Mouse (Mus musculus) forebrain, embryonic 16.5 days (tissue): ENCODE data around the gene Cutc. TPM values are rescaled to one million over a fixed set of nuclear protein-coding genes. Genes with fewer than 3 reads are reported as not detected.

Source experiments
- ATAC-seq: fragments of 200-750 bp; cut with Nextera tagmentation; 2 replicates; pipeline ENCODE4 v1.8.0; 2017; ENCODE audit warnings: mild to moderate bottlenecking, moderate library complexity
- H3K27ac ChIP-seq: fragments of 300-500 bp; sonication (generic); 2 replicates; pipeline ENCODE4 v1.5.1; 2014; ENCODE audit warnings: low read length, control low read depth
- H3K27me3 ChIP-seq: fragments of 300-500 bp; sonication (generic); replicated peaks from 2 replicates; pipeline ENCODE4 v1.6.1; 2014; ENCODE audit warnings: low read length; ENCODE audit not compliant: control insufficient read depth, insufficient read depth
- H3K36me3 ChIP-seq: fragments of 300-500 bp; sonication (generic); 2 replicates; pipeline ENCODE4 v1.6.1; 2014; ENCODE audit not compliant: control insufficient read depth, insufficient read depth
- H3K4me1 ChIP-seq: fragments of 300-500 bp; sonication (generic); replicated peaks from 2 replicates; pipeline ENCODE4 v1.6.1; 2014; ENCODE audit warnings: low read length; ENCODE audit not compliant: control insufficient read depth, insufficient read depth
- H3K4me2 ChIP-seq: fragments of 300-500 bp; sonication (generic); 2 replicates; pipeline ENCODE4 v1.6.1; 2014; ENCODE audit warnings: mild to moderate bottlenecking, low read length, control low read depth
- H3K4me3 ChIP-seq: fragments of 300-500 bp; sonication (generic); replicated peaks from 2 replicates; pipeline ENCODE4 v1.5.1; 2014; ENCODE audit warnings: mild to moderate bottlenecking, low read length, control low read depth
- H3K9ac ChIP-seq: fragments of 300-500 bp; sonication (generic); replicated peaks from 2 replicates; pipeline ENCODE4 v1.6.1; 2014; ENCODE audit warnings: low read depth, low read length, control low read depth
- H3K9me3 ChIP-seq: fragments of 300-500 bp; sonication (generic); 2 replicates; pipeline ENCODE4 v1.6.1; 2016; ENCODE audit warnings: low read length; ENCODE audit not compliant: control insufficient read depth
- WGBS: fragments of 180-500 bp; shearing (Covaris S2); extraction: QIAGEN DNeasy Blood & Tissue Kit; methylation state at CpG from one replicate; pipeline ENCODE4 v1.1.7; 2014; 5-methylcytosine and 5-hydroxymethylcytosine counted together
- polyA plus RNA-seq: library from polyadenylated mRNA; unstranded; fragments of >200 nt; fragmentation: Nextera tagmentation; extraction: Ambion mirVana; gene quantifications from 2 replicates; pipeline ENCODE4 v1.2.1, GENCODE M21; 2015

Cutc gene
- polyA plus RNA-seq, 1 experiment from 2014 or later = 7.8 TPM

DNA sequence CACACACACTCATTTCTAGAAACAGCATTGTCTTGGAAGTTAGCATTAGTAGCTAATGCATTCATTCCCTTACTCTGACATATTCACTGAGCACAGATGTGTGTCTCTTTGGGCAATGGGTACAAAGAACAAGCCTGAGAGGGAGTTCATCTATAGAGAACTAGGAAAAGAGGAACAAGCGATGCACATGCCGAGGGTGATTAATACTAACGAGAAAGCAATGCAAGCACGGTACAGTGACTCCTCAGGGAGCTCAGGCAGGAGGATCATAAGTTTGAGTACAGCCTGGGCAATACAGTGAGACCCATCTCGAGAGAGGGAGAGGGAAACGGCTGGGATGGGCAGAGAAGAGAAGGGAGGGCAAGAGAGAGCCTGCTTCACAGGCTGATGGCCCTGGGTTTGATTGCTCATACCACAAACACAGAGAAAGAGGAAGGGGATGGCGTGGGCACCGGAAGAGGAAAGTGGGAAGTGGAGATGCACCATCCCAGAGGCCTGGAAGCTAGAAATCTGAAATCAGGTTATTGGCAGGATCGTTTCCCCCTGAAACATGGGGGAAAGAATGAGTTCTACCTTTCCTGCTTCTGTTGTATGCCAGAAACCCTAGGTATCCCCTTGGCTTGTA lies 48.7 kb downstream of the Cutc start:
- Histone ChIP-seq H3K9me3 (no peaks in the 10 kb centered on the region), H3K27me3 (no peaks in the 10 kb centered on the region), H3K4me3 (no peak overlapping the region), H3K4me2 (no peak overlapping the region), H3K4me1 (no peaks in the 10 kb centered on the region), H3K27ac (no peak overlapping the region), H3K9ac (no peak overlapping the region), H3K36me3 (no peaks in the 10 kb centered on the region)
- ATAC-seq = no peak
- WGBS = 74% methylated on average over 9 of the region's 9 CpGs

DNA sequence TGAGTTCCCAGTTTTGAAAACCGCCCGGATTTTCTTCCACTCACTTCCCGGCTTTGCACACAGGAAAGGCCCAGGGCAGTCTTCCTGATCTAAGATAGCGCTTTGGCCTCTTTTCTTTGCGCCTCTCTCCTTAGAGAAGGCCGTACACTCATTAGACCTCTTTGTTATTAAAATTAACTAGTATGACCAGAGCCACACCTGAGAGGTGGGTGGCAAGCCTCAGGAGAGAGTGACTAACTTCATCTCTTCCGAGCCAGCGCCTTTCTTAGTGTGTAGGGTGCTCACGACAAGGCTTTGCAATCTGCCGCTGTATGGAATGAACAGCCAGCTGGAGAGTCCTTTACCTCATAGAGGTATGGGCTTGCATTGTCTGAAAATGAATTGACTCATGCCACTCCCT lies 51.1 kb downstream of the Cutc start:
- H3K4me1 ChIP-seq = no peaks in the 10 kb centered on the region
- 78% methylated on average over 10 of the region's 10 CpGs for WGBS
- no peaks in the 10 kb centered on the region for H3K9me3 ChIP-seq
- H3K27me3 ChIP-seq = no peaks in the 10 kb centered on the region
- no peak overlapping the region for H3K27ac ChIP-seq
- no peak for ATAC-seq
- no peak overlapping the region for H3K4me3 ChIP-seq
- H3K4me2 ChIP-seq = no peak overlapping the region
- no peak overlapping the region for H3K9ac ChIP-seq
- H3K36me3 ChIP-seq = no peaks in the 10 kb centered on the region

DNA sequence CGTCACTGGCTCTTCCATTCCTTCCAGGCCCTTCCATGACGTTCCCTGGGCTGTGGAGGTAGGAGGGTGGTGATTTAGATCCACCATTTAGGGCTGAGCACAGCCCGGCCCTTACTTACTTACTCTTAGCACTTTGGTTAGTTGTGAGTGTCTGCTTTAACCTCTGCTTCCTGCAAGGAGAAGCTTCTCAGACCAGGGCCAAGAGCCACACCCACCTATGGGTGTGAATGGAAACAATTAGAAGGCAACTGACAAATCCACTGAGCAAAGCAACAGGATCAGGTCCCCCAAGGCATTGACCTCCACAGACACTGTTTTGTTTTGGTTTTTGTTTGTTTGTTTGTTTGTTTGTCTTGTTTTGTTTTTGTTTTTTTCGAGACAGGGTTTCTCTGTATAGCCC lies 56.5 kb downstream of the Cutc start:
- no peak overlapping the region for H3K4me2 ChIP-seq
- H3K27ac ChIP-seq = no peak overlapping the region
- no peak for ATAC-seq
- H3K4me1 ChIP-seq = no peaks in the 10 kb centered on the region
- H3K9ac ChIP-seq = no peak overlapping the region
- no peaks in the 10 kb centered on the region for H3K27me3 ChIP-seq
- 45% methylated on average over 4 of the region's 4 CpGs for WGBS
- H3K9me3 ChIP-seq = no peaks in the 10 kb centered on the region
- H3K4me3 ChIP-seq = no peak overlapping the region
- no peaks in the 10 kb centered on the region for H3K36me3 ChIP-seq

DNA sequence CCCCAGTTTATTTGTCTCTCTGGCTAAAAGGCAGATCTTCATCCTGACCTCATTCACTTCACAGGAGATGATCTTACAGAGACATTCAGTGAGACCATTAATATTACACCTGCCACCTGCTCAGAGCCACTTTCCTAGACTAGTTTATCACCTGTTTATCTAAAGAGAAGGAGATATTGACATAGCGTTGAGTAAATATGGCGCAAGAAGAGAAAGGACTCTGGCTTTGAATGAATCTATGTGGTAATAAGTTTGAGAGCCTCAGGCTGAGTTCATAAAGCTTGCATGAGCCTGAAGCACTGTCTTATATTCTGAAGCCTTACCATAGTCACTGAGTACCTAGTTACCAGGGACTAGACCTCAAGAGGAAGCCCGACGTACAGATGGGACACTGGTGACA lies 58.6 kb downstream of the Cutc start:
- no peak overlapping the region for H3K27ac ChIP-seq
- ATAC-seq = no peak
- H3K27me3 ChIP-seq = no peaks in the 10 kb centered on the region
- no peaks in the 10 kb centered on the region for H3K4me1 ChIP-seq
- H3K9me3 ChIP-seq = no peaks in the 10 kb centered on the region
- WGBS = 94% methylated on average over 4 of the region's 4 CpGs
- no peak overlapping the region for H3K4me3 ChIP-seq
- H3K4me2 ChIP-seq = no peak overlapping the region
- no peak overlapping the region for H3K9ac ChIP-seq
- H3K36me3 ChIP-seq = no peaks in the 10 kb centered on the region

DNA sequence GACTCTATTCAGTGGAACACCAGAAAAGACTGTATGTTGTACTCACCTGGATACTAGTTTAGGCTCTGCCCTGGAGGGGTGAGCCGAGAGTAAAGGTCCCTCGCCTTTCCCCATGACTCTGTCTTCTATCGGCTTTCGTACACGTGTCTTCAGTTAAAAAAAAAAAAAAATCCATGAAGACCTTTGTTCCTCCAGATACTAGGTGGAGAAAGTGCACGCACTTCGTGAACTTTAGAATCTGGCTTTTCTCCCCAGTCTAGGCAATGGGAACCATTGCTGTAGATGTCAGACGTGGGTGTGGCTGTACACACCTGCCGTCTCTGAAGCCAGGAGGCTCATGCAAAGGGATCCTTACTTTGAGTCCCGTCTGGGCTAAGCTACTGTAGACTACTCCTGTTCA lies 60.5 kb downstream of the Cutc start:
- Histone ChIP-seq H3K4me1 (no peaks in the 10 kb centered on the region), H3K9ac (no peak overlapping the region), H3K4me3 (no peak overlapping the region), H3K4me2 (no peak overlapping the region), H3K27ac (no peak overlapping the region), H3K36me3 (no peaks in the 10 kb centered on the region), H3K27me3 (no peaks in the 10 kb centered on the region), H3K9me3 (no peaks in the 10 kb centered on the region)
- 89% methylated on average over 10 of the region's 10 CpGs for WGBS
- ATAC-seq = no peak

DNA sequence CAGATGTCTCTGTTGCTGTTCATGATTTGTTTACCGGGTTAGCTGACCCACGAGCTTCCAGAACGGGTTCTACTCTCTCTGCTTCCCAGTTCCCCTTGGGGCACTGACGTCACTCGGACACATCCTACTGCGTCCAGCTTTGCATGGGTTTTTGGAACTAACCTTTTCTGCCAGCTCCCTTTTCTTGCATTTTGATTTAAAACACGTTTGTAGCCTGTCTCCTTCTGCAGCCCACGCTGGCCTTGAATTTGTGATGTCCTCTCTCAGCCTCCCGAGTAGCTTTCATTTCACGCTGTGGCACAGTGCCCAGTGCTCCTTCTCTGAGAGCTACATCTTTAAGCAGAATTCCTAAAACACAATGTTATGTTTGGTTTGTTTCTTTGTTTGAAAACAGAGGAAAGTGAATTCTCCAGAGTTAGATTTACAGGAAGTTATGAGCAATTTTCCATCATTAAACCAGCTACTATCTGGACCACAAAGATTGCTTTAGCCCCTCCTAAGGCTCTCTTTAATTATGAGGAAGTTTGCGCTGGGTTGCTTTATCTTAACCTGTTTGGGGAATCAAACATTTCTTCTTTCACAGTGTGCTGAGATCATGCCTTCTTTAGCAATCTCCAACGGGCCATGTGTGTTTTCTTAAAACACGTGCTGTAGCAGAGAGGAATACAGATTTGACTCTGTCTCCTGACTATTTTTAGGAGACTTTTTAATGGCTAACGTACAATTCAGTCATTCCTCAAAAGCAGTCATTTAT lies 63.0 kb downstream of the Cutc start:
- no peaks in the 10 kb centered on the region for H3K36me3 ChIP-seq
- H3K4me2 ChIP-seq = peak overlapping the region; percentile 7; the same call in 1 of the 2 replicates
- H3K9me3 ChIP-seq = no peaks in the 10 kb centered on the region
- no peaks in the 10 kb centered on the region for H3K4me1 ChIP-seq
- 63% methylated on average over 14 of the region's 14 CpGs for WGBS
- H3K27me3 ChIP-seq = no peaks in the 10 kb centered on the region
- no peak overlapping the region for H3K9ac ChIP-seq
- ATAC-seq = no peak
- no peak overlapping the region for H3K4me3 ChIP-seq
- no peak overlapping the region for H3K27ac ChIP-seq

Other genes starting within 250 kb of the Cutc start
- gene Got1, start 228.4 kb upstream of the Cutc start, polyA plus RNA-seq = 72.2 and 78.6 TPM in 2 replicates
- 2.2 and 2.7 TPM in 2 replicates for gene Nkx2-3, start 140.7 kb upstream of the Cutc start, polyA plus RNA-seq
- 15.6 and 16.4 TPM in 2 replicates for gene Slc25a28, start 78.1 kb upstream of the Cutc start, polyA plus RNA-seq
- 8.9 and 9.6 TPM in 2 replicates for gene Entpd7, start 63.3 kb upstream of the Cutc start, polyA plus RNA-seq
- 10.4 and 11.8 TPM in 2 replicates for gene Cox15, start within 50 bp of the Cutc start, polyA plus RNA-seq
- gene Abcc2, start 29.2 kb downstream of the Cutc start, polyA plus RNA-seq = not detected in 2 replicates
- gene Dnmbp, start 187.2 kb downstream of the Cutc start, polyA plus RNA-seq = 7.3 and 8.3 TPM in 2 replicates
- 0.21 and 0.39 TPM in 2 replicates for gene Cpn1, start 233.6 kb downstream of the Cutc start, polyA plus RNA-seq